Mouse (Mus musculus) lung, postnatal 25 days (tissue): ENCODE results near the gene Fam160b1.
A peak's percentile ranks its signal among the peaks of the same experiment; 100 is the strongest.

ENCODE experiments used
- DNase-seq: peaks from one replicate; pipeline ENCODE4 v3.0.0; 2022; ENCODE audit warnings: low spot score

The Fam160b1 gene

DNA sequence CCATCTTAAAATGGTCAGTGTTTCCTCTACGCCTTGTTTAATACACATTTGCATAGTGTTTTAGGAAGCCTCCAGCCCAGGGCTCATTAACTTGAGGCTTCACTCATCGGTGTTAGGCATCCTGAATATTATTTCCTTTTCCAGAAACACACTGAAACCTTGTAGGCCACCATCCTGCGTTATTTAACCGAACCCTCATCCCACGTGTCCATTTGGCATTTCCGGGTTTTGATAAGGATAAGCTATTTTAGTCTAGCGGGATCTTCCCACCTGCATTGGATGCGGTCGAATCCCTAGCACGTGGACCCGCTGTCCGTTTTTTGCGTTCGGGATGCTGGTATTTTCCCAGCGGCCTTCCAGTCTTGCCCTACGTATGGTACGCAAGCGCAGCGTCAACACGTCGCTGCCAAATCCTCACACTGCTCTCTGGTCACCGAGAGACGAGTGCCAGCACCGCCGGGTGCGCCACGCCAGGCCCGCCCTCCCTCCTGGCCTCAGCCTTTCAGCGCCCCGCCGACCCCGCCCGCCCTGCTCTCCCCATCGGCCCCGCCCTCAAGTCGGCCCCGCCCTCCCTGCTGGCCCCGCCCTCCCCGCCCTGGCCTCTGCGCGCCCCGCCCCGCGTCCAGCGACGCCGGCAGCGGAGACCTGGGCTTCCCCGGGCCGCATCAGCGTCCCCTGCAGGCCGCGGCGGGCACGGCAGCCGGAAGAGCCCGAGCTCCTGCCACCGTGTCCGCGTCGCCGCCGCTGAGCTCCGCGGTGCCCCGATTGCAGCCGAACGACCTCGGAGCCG is at the start of gene Fam160b1:
Gene Fam160b1 (plus strand): TSS at position 340 of the 790 bp plus-strand sequence.
- DNase-seq, result peak; percentile 95

- no peak for DNase-seq
These were observed 47.3 kb upstream of the Fam160b1 start for GRCm38 (mm10) chr19:57313226-57313625.

GRCm38 (mm10) chr19:57313891-57314345 is 46.6 kb upstream of the Fam160b1 start:
- no peak for DNase-seq

DNA sequence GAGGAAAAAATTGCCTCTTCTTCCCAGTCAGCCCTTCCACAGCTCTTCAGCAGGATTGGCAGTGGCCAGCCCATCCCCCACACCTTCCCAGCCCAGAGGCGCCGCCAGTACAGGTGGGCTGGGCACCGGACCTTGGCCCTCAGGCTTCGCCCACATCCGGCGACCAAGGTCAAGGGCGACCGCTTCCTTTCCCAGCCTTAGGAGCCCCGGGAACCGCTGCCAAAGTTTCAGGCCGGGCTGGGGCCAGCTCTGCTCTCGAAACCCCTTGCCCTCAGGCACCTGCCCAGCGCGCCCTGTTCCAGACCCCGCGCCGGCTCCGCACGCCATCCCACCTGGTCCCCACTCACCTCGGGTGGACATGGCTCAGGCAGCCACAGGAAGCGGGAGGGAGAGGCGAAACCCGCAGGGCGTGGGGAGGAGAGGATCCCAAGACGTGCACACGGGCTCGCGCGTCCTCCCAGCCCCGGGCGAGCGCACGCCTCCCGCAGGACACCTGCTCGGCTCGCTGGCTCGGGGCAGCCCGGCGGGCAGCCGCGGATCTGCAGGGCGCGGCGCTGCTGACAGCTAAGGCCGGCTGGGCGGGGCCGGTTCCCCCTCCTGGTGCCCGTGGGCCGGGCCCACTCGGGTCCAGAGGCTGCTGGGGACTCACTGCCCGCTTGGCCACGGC is 46.0 kb upstream of the Fam160b1 start, which contains the start of gene Ablim1:
Gene Ablim1 (minus strand): TSS at position 574 of the 667 bp plus-strand sequence.
- DNase-seq, result peak; percentile 73

GRCm38 (mm10) chr19:57315013-57315565 is 45.4 kb upstream of the Fam160b1 start:
- no peak for DNase-seq

DNA sequence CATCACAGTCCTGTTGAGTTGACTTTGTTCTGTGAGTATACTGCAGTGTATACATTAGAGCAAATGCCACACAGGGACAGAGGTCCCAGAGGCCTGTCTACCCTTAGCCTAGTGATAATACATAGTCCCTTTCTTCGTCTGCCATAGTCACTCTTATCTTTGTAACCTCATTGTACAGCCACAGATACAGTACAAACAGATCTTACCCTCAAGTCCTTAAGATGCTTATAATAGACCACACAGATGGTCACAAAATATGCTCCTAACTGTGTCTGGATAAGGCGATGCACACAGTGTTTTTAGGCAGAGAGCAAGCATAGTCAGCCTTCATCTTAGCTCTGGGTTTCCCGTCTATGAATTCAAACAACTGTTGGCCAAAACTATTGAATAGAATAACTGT is 43.9 kb upstream of the Fam160b1 start:
- no peak for DNase-seq

DNA sequence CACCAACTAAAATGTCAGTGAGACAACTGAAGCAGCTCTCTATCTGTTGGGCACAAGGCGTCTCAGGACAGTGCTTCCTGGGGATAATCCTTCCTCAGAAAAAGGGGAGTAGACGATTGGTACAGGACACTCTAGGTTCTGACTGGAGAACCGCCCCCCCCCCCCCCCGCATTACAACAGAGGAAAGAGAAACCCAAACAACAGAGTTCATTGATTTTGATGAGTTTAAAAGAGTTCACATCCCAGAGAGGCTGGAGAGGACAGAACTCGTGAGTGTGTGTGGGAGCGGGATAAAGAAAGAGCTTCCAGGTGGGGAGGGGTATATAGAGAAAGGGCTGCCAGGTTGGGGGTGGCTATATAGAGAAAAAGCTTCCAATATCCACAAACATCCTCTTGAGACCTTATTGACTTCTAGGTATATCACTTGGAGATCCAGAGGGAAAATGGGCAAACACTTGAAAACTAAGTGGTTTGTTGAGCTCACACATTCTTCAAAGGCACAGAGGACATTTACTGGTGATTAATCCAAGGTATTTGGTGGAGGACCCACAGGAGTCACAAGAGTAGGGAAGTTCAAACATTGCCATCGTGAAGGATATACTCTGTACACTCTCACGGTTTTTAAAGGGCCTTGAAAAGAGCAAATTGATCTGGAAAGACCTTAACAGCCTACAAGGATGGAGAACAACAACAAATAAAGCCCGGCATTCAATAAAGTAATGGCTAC is 39.7 kb upstream of the Fam160b1 start:
- peak; percentile 36 for DNase-seq

GRCm38 (mm10) chr19:57321839-57322238 is 38.6 kb upstream of the Fam160b1 start:
- DNase-seq, result no peak

DNA sequence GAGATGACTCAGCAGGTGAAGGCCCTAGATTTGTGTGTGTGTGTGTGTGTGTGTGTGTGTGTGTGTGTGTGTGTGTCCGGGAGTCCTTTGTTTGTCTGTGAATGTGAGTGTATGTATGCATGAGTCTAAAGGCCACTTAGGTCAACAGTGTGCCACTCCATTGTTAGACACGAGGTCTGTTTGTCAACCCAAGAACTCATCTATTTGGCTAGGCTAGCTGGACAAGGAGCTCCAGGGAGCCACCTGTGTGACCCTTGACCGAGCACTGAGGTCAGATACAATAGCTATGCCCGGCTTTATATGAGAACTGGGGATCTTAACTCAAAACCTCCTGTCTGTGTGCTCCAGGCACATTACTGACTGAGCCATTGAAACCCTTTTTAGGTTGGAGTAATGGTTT is 38.0 kb upstream of the Fam160b1 start:
- no peak for DNase-seq

DNA sequence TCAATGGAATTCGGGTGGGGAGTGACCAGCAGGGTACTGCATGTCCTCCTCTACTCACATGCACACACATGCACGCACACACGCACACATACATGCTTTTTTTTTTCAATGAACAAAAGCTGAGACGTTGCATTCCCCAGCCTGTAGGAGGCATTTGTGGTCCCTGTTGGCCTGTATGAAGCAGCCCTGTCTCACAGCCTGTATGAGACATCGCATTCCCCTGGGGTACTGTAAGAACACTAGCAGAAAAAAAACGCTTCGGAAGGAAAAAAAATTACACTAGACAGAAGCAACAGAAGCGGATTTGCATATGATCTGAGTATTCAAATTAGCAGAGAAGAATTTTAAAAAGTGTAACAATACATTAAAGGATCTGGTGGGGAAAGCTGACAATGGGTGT is 37.4 kb upstream of the Fam160b1 start:
- DNase-seq, result no peak

- peak; percentile 73 for DNase-seq
These were observed 34.7 kb upstream of the Fam160b1 start for GRCm38 (mm10) chr19:57325748-57326300.

- no peak for DNase-seq
These were observed 32.8 kb upstream of the Fam160b1 start for GRCm38 (mm10) chr19:57327679-57328078.

DNA sequence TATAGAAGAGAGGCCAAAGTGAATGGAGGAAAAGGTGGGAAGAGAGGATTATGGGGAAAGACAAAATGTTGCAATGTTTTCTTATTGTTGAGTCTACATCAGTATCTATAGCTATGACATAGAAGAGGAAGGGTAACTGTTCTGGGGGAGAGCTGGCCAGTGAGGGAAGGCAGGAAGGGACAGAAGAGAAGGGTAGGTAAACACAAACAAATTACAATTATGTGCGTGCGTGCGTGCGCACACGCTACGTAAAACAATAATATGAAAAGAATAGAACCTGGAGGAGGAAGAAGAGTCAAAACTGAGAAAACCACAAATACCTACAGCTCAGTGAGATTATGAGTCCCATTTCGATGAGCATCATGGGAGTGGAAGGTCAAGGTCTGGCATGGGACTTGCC is 32.2 kb upstream of the Fam160b1 start:
- DNase-seq, result no peak

DNA sequence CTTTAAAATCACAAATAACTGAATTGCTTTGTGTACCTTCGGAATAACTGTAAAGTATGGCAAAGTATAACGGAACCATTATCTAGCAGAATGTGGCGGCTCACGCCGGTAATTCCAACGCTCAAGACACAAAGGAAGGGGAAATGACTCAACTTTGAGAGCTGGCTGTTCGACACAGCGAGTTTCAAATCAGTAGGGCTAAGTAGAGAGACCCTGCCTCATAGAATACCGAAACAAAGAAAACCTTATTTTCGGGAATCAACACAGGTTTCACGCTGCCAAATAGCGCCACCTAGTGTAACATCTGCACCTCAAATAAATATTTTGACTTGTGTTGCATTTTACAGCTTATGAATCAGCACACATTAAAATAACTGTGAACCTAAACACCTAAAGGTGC is 31.7 kb upstream of the Fam160b1 start:
- peak; percentile 64 for DNase-seq

- DNase-seq, result no peak
These were observed 30.2 kb upstream of the Fam160b1 start for GRCm38 (mm10) chr19:57330309-57330708.

DNA sequence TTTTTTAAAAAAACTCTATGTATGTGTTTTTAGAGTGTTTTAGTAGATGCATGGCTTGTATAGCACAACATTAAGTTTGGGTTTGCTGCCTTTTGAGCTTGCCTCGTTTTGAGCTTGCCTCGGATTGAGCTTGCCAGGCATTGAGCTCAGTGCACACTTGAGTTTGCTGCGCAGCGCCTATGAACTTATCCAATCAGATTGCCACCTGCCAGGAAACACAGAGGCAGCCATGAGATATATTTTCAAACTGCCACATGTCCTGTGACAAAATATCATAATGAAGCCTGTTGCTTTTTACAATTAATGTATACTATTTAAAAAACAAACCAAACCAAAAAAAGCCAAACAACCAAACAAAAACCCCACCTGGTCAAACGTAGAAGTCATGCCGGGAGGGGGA is 29.2 kb upstream of the Fam160b1 start:
- DNase-seq, result no peak

- DNase-seq, result no peak
These were observed 27.1 kb upstream of the Fam160b1 start for GRCm38 (mm10) chr19:57333356-57333755.

DNA sequence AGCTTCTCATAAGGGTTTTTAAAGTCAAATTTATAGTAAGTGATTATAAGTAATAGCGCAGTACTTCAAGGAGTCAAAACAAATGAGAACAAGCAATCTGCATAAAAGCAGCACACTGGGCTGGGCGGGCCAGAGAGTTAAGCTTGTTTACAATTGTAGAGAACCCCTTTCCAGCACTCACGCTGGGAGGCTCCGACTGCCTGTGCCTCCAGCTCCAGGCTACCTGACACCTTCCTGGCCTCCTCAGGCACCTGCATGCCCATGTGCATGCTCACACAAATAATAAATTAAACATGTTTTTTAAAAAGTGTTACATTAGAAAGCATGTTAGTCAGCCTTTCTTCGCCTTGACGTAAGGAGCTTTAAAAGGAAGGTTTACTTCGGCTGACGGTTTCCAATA is 25.3 kb upstream of the Fam160b1 start:
- no peak for DNase-seq

- no peak for DNase-seq
These were observed 21.1 kb upstream of the Fam160b1 start for GRCm38 (mm10) chr19:57339281-57339864.

DNA sequence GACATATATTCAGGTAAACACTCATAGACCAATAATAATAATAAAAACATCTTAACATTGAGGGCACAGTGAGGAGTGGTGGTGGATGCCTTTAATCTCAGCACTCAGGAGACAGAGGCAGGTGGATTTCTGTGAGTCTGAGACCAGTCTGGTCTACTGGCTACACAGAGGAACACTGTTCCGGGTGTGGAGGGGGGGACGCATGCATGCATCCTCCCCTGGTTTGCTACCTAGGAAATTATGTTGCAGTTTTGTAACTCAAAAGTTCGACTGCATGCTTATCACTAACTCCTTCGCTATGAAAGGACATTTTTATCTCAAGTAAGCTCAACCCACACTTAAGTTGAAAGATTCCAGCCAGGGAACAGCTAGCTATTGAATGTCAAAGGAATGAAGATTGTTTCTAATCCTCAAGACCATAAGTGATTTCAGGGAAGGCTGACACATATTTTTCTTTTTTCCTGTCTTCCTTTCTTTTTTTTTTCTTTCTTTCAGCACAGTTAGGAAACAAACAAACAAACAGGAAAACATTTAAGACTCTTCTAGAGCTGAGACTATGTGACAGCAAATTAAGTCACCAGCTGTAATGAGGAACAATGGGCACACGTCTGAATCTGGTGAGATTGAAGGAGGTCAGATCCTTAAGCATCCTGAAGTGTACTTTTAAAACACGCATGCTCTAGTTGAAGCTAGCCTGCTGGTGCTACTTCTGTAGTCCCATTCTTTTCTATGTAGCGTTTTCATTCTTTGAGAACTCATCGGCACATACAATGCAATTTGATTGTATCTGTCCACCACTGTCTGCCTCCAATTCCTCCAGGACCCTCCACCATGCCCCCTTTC is 19.4 kb upstream of the Fam160b1 start:
- DNase-seq, result peak; percentile 41

DNA sequence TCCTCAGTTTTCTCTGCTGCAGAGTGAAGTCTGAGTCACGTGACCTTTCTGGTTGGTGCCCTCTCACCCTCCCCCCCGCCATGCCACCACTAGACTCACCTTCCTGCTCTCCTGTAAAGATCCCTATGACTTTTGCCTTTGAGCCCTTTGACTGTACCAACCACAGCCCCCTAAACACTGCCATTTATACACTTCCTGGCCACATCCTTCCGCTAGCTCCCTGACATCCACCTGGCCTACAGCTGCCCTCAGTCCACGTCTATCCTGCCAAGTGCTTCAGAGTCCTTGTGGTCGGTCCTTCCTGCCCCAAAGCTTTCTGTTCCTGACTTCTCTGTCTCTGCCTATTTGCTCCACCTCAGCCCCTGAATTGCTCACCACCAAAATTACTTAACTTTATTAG is 16.6 kb upstream of the Fam160b1 start:
- DNase-seq, result no peak
